Mouse (Mus musculus) C2C12 (cell line): ENCODE results near the gene Cdh10.

Experiments used
- CTCF ChIP-seq: IDR thresholded peaks from one replicate; pipeline ENCODE4 v1.5.1; 2011; ENCODE audit not compliant: control insufficient read depth, insufficient read depth, insufficient read length
- MYOG ChIP-seq: IDR thresholded peaks from one replicate; pipeline ENCODE4 v1.6.1; 2011; ENCODE audit not compliant: control insufficient read depth, insufficient read length; ENCODE audit errors: extremely low read depth
- USF1 ChIP-seq: IDR thresholded peaks from one replicate; pipeline ENCODE4 v1.6.1; 2011; ENCODE audit warnings: low read depth, mild to moderate bottlenecking, control low read depth, moderate library complexity

- no peak for TF ChIP-seq CTCF
- no peak for TF ChIP-seq USF1
- TF ChIP-seq MYOG: no peak
These were observed 4.7 kb downstream of the Cdh10 start for GRCm38 (mm10) chr15:18823420-18823819.
